In genomic region chr5:25848058-25848457, GRCm38 (mm10) we compare ENCODE assay signal across 9 mouse cellular contexts.
DNase-seq lines count a peak whose midpoint lies in the region; ATAC-seq lines count a peak whose summit lies in the region.
"Had no signal": no experiment of that assay in that cellular context is flagged by ENCODE, and none has a peak within 500 bp of the region (broad histone marks: within the 10 kb centered on the region; RNA-seq: fewer than 3 reads in every experiment).

No protein-coding gene starts in this region.

- WGBS in kidney, embryonic 15.5 days, result 44% methylated on average over 9 of the region's 9 CpGs

- no peak overlapping the region for H3K27ac ChIP-seq in kidney, embryonic 15.5 days
- H3K27ac ChIP-seq: limb, embryonic 12.5 days had no signal

- DNase-seq in kidney, adult 9 months, result peak; percentile 8
- peak; percentile 12 for DNase-seq in adipocyte (ENCODE audit: low spot score)
- peak; percentile 56 to 68 for DNase-seq in cerebellum, postnatal 4 days (ENCODE audit: low spot score in 2 of 2)
- DNase-seq in induced T-regulatory cell, adult 2 months (ENCODE audit: low read depth), result peak; percentile 2
- DNase-seq in lung, postnatal 36 days, result peak; percentile 4
- peak; percentile 47 to 70 for DNase-seq in spleen, postnatal 4 days (ENCODE audit: low spot score in 2 of 2)

- H3K9me3 ChIP-seq in kidney, embryonic 15.5 days (replicated peaks), result no peaks in the 10 kb centered on the region
- H3K9me3 ChIP-seq: limb, embryonic 12.5 days had no signal

- no peak overlapping the region for H3K4me3 ChIP-seq in kidney, embryonic 15.5 days (replicated peaks)
- H3K4me3 ChIP-seq: limb, embryonic 12.5 days had no signal

- no peak overlapping the region for H3K4me2 ChIP-seq in kidney, embryonic 15.5 days
- H3K4me2 ChIP-seq: limb, embryonic 12.5 days had no signal

- H3K36me3 ChIP-seq in kidney, embryonic 15.5 days, result no peaks in the 10 kb centered on the region
- H3K36me3 ChIP-seq: limb, embryonic 12.5 days had no signal

- ATAC-seq in kidney, embryonic 15.5 days (replicated peaks; ENCODE audit: low FRiP score), result no peak
- no peak for ATAC-seq in megakaryocyte, adult 5-6 weeks (ENCODE audit: poor library complexity, severe bottlenecking)

- no peaks in the 10 kb centered on the region for H3K27me3 ChIP-seq in kidney, embryonic 15.5 days
- H3K27me3 ChIP-seq: limb, embryonic 12.5 days had no signal

- no peaks in the 10 kb centered on the region for H3K4me1 ChIP-seq in kidney, embryonic 15.5 days
- H3K4me1 ChIP-seq: limb, embryonic 12.5 days had no signal

- no peak overlapping the region for H3K9ac ChIP-seq in kidney, embryonic 15.5 days
- H3K9ac ChIP-seq: limb, embryonic 12.5 days had no signal

Comparison
In these comparisons a context has a peak if more than half of its experiments do, and no peak if none do; other contexts are left out.
1. DNase-seq: peak in every context shown above with its lines; median percentile 62 in cerebellum, postnatal 4 days; 58 in spleen, postnatal 4 days; 12 in adipocyte; 8 in kidney, adult 9 months; 4 in lung, postnatal 36 days; 2 in induced T-regulatory cell, adult 2 months.